Mouse (Mus musculus) frontal cortex, postnatal 10 days (tissue): ENCODE measurements around the gene Ift43.

ENCODE experiments used
- DNase-seq, 2 experiments: peaks; one replicate each; pipeline ENCODE4 v3.0.0; 2022; ENCODE audit warnings: low spot score in 2 of 2, mixed read lengths in 1 of 2

The Ift43 gene

DNA sequence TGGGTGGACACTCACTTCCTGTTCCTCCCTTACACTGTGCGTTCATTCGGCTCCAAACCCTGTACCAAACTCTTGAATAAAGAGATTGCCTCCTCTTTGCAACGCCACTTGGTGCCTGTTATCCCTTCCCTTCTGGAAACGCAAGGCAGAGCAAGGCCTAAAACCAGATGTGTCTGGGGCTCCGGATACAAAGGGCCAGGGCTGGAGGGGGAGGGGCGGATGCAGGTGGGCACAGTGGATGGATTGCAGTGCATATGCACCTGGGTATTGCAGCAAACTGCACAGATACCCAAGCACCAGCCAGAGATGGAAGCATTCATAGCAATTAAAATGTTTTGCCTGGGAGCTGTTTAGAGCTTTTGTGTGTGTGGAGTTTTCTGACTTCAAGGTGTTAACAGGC lies 91.0 kb downstream of the Ift43 start:
- DNase-seq = no peak

DNA sequence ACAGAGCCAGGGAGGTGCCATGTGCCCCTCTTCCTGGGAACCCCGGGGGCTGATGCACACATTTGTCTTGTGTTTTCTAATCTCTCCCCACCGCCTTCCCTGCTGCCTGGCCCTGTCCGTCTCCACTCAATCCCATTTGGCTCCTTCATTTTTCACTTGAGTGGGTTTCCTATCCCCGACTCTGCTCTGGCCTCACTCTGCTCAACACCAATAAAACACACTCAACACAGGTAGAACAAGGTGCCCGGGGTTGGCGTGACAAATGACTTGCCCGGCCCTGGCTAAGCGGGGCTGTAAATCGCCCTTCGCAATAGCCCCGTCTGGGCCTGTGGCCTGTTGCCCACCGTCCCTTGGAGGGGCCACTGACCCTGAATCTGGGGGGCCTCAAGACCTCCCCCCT lies 92.0 kb downstream of the Ift43 start:
- DNase-seq = no peak

DNA sequence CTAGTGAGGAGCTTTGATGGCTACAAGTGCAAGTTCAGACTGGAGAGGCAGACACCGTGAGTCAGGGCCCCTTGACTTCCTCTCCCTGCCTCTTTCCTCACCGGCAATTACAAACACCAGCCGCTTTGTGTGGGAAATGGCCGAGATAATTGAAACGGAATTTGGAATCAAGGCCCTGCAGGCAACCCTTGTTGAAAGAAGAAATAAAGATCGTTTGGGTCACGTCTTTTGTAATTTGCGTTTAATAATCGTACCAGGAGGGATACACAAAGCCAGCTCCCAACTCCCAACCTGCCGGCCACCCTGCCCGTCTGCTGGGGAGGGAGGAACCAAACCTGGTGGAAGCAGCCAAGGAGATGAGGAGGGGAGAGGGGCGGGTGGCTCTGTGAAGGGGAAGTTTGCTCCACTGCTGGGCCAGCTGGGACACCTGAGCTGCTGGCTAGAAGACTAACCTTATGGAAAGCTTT lies 93.2 kb downstream of the Ift43 start:
- DNase-seq = no peak

DNA sequence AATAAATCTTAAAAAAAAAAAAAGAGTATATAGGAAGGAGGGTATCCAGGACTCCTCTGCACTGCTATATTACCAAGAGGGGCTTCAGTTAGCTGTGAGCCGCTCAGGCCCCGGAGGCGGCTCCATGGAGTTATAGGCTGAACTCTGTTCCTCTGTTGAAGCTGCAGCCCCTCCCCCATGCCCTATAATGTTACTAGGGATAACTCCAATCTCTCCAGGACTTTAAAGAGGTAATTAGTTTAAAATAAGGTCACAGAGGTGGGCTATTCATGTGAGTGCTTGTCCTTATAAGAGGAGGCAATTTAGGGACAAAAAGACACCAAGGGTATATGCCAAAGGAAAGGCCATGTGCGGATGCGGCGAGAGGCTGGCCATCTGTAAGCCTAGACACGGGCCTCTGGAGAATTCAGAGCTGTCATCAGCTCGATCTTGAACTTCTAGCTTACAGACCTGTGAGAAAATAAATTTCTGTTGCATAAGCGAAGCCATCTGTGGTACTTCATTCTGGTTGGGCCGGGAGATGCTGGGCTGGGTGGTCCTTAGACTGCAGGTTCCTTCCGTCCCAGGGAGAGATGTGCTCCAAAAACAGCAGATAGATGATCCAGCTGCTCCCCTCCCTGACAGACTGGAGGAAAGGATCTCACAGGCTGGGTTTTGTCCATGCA lies 94.5 kb downstream of the Ift43 start:
- DNase-seq = no peak

DNA sequence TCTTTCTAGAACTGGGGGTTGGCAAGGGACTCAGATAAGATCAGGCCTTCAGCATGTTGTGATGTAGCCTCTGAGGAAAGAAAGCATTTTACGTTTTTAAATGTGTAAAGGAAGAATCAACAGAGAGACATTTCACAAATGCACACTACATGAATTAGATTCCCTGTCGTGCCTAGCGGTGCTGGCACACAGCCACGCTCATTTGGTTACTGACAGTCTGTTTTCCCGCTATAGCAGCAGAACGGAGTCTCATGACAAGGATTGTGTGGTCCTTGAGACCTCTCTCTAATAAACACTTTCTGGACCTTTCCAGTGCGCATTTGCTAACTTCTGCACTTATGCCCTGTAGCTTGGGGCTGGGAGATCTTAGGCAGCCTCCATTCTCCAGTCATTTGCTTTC lies 96.9 kb downstream of the Ift43 start:
- peak in 1 of 2 experiments; percentile 37 for DNase-seq

DNA sequence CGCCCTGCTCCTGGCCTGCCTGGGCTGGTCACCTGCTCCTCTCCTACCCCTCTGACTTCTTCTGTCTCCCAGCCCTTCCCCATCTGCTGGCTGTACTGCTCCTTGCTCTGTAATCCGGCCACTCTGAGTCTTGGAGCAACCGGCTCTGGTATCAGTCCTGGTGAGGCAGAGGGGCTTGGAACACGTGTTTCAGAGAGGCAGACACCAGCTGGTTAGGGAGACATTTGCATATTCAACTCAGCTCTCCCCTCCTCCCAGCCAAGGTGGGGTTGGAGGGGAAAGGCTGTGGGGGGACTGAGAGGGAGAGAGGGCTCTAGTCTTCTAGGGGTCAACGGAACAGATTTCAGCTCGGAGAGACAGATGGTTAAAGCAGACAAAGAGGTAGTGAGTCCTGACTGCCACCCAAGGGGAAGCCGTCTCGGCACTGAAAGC lies 99.0 kb downstream of the Ift43 start:
- no peak for DNase-seq

DNA sequence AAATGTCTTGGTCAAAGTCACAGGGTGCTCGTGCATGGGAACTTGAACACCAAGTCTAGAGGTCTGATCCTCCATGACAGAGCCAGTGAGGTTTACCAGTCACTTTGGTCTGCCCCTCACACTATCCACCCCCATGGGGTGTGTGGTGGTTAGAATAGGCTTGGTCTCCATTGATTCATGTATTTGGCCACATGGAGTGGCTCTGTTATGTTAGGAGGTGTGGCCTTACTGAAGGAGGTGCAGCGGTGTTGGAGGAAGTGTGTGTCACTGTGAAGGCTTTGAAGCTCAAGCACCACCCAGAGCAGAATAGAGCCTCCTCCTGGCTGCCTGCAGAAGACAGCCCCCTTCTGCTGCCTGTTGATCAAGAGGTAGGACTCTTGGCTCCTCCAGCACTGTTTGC lies 99.5 kb downstream of the Ift43 start:
- DNase-seq = no peak

DNA sequence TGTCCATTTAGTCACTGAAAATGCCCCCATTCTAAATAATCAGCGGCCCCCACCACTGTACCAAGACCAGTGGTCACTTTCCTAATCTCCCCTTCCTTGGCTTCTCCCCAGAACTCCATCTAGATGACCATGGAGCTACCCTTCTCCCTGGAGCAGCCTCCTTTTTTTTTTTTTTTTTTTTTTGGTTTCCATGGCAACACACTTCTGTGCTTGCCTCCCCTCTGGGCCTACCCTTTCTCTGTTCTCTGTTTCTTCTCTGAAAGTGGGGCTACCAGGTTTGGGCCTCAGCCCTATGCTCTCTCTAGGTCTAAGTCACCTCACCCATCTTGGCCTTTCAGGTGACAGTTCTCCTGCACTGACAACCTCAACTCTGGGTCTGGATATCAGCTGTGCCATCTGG lies 100.1 kb downstream of the Ift43 start:
- no peak for DNase-seq

DNA sequence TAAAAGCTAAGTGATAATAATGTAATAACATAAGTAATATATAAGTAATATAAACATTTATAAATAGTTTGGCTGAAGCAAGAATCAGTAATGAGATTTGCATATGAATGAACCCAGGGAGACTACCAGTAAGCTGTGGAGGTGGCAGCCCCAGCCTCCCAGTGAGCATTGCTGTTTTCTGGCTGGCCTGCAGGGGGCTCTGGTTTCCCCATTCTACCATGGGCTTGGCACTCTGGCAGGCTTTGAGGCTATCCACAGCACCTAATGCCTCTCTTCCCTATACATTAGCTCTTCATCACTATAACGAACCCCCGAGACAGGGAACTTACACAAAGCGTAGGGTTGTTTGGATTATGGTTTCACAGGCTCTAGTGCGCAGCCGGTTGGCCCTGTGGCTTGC lies 105.8 kb downstream of the Ift43 start:
- no peak for DNase-seq

DNA sequence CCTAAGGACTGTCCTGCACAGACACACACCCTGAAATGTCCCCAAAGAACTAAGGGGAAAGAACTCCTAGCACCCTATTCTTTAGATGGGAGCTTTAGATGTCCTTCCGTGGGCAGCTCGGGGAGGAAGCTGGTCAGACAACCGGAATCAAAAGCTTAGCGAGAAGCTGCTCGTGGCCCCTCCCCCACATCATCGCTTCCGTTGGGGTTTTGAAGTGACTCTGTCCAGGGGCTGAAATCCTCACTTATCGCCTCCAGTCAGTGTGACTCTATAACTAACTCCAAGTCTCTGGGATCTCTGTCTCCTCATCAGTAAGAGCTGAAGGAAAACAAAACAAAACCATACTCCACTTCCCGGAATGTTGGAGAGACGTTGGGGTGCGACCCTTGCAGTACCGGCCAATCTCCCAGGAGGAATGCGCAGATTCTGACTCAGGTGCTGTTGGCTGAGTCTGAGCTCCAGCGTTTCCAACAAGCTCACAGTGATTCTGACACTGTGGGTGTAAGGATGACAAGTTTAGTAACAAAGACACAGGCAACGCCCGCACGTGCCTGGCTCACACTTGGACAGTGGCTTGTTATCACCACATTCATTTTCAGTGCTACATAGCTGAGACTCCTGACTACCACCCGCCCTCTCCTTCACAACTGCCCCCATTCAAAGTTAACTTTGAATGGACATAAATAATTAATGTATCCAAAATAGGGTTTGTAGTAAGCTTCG lies 107.4 kb downstream of the Ift43 start:
- no peak for DNase-seq

DNA sequence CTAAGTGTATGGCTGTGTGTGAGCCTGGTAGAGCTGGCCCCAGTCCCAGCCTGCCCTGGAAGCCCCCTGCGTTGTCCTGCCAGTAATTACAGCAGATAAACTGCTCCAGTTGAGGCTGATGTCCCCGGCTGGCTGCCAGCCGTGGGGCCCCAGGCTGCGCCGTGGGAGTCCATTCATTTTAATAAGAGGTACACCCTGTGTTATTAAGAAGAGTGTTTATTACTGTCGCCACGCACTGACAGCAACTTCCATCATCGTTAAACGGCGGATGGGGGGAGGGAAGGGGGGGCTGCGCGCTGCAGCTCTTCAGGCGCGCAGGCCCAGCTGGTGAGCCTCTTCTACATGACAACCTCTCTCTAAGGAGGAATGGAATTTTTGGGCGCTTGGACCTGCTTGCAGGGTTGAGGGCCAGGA lies 109.7 kb downstream of the Ift43 start:
- peak; percentile 27 to 39 for DNase-seq

DNA sequence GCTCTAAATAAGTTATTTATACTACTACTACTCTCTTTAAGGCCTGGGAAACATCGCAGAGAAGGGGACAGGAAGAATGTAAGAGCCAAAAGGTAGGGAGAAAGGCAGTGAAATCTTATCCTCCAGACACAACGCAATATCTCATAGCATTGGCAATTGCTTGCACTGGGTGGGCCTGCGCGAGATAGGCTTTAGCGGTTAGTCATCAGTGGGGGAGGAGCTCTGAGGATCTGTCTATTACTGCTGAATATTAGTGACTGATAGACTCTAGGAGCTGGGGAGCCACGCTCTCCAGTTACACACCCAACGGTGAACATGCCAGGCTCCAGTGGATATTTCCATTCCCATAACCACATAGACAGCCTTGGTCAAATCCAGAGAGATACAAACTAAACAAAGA lies 114.6 kb downstream of the Ift43 start:
- DNase-seq = no peak

DNA sequence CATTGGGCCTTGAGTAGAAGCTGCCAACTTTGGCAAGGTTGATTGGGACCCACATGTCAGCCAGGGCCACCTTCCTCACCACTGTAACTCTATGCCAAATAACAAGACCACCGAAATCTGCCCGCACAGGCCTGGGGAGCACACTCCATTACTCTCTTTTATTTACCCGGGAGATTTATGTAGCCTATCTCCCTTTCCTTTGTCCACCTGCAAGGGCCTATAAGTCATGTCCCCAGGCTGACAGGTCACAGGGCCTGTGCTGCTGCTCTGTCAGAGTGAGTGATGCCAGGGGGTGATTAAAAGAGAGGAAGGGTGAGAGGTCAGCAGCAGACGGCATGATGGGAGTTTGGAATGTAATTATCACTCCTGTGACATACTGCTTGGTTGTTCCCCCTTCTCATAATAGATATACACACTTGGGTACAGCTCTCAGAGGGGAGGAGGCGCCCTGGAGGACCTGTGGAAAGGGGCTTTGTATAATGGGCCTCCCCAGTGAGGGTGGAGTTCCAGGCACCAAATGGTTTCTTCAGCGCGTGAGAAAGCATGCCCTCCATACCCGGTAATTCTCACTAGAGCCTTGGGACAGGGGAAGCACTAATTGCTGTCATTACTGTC lies 121.2 kb downstream of the Ift43 start:
- no peak for DNase-seq

DNA sequence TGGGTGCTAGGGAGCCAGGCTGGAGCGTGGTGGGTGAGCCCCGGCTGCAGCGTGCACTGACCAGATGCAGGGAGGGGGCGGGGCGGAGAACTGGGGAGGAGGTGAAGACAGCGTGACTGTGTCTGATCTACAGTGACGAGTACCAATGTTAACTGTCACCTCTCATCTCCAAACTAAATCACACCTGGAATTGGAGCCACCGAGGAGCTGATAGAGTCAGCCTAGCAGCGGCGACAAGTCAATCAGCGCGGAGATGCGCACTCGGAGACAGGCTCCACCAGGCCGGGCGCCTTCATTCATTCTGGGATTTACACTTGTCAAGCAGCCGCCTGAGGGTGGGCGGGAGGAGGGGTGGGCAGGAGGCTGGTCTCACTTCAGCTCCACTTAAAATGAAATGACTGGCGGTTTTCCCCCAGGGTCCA lies 128.8 kb downstream of the Ift43 start:
- DNase-seq = no peak
